Mouse (Mus musculus) R1 (cell line): ENCODE measurements at regions not wholly inside any gene's neighbourhood (a gene's known extent, or its start where the extent isn't known, plus 50 kb on each side); places are given as distances from the start of the nearest gene placed in this dataset.

Experiments
- DNase-seq: peaks from one replicate; pipeline ENCODE4 v3.0.0-alpha.2; 2018; ENCODE audit warnings: low read depth, low spot score

DNA sequence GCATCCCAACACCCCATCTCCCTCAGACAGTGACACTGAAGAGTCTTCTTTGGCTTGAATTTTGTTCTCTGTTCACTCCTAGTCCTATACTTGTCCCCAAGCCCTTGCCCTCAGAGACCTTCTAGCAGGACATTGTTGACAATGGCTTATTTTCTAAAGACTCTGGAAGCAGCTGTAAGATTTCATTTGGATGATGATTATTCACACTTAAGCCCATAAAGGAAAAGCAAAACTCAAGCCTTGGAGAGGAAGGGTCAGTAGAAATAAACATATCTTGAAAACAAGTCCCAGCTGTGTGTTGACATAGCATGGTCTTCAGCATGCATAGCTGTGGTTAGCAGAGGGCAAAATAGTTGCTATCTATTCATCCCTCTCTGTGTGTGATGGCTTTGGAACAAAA is 59.9 kb upstream of the Cdh11 start:
- no peak for DNase-seq

DNA sequence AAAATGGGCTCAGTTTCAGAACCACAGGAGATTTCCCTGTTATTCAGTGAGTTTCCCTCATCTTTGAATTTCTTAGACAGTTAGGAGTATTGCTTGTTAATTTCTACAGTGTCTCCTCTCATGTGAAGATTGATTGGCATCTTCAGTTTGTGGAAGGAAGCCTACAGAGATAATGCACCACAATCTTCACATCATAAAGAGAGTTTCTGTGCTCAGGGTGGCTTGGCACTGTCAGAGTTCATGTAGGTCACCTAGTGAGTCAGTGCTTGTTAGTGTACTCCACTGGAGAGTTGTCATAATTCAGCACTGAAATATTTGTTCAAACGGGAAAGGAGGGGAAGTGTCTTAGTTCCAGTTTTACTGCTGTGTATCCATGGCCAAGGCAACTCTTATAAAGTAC is 74.6 kb upstream of the Cdh11 start:
- no peak for DNase-seq

DNA sequence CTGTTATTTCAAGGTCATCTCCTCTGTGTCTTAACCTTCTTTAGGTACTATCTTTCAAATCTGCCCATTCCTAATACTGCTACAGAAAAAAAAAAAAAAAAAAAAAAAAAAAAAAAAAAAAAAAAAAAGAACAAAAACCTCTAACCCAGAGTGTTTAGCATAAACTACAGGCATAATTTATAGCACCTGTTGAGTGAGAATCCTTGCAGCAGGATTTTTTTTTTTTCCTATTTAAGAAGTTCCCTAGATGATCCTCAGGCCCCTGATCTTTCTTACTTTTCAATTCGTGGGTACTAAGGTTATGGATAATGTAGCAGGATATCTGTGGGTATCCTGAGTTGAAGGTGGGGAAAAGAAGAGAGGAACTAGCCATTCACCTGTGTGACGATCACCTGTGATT is 114.1 kb upstream of the Cdh11 start:
- no peak for DNase-seq

DNA sequence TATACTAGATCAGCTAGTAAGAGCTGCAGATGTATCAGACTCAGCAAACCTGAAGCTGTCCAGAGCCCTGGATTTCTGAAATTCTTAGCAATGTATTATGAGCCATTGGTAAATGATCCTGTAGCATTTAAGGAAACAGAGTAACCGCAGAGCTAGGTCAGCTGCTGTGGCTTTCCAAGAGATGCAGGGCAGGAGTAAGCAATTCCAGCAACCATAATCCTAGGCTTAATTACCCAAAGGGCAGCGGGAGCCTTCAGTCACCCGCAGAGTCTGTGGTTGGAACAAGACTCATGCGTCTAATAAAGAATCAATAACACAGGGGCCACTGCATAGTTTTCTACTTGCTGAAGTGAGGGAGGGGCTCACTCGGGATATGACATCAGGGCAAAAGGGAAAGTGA is 115.2 kb upstream of the Cdh11 start:
- DNase-seq, result no peak

DNA sequence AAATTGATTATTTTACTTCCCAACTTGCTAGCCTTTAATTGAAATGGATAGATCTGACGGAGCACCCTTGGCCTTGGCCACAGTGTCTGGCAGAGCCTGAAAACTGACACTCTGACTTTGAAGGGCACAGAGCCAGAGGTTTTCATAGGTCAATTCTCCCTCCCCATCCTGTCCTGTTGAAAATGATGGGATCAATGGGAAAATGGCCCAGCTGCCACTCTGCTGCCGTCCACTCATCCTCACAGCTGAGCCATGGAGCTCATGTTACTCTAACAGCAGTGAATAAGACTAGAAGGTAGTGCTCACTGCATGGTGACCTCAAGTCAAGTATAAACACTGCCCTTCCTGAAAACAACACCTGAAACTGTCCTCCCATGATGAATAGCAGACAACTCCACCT is 122.0 kb upstream of the Cdh11 start:
- no peak for DNase-seq

DNA sequence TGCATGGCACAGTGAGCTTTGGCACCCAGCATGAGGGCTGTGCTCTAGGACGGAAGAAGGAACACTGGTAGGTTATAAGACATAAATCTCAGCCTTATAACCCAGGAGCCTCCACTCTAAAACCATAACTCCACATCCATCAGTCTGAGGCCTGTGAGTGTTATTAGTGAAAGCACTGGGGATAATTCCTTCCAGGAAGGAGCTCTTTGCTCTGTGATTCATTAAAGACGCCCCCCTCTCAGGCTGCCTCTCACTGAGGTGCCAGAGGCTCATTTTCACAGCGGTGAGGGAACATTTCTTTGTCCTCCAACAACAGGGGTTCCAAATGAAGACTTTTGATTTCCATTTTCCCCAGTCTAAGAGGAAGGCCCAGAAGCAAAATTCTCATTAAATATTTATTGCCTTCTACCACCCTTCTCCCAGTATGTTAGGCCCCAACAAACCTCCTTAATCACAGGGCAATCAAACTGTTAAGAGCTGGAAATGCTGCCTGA is 145.9 kb upstream of the Cdh11 start:
- no peak for DNase-seq

DNA sequence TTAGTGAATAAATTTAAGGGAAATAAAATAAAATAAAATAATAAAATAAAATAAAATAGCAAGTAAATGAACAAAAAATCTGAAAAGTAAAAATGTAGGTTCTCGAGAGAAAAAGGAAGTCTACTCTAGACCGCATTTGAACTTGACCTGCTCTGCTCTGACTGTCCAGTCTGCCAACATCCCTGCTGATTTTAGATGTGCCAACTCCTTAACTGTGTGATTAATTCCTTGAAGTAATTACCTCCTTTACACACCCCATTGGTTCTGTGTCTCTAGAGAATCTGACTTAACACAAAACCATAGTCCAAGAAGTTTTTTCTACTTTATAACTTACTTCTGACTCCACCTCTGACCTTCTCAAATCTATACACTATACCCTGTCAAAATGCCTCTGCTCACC is 153.3 kb upstream of the Cdh11 start:
- DNase-seq, result no peak

DNA sequence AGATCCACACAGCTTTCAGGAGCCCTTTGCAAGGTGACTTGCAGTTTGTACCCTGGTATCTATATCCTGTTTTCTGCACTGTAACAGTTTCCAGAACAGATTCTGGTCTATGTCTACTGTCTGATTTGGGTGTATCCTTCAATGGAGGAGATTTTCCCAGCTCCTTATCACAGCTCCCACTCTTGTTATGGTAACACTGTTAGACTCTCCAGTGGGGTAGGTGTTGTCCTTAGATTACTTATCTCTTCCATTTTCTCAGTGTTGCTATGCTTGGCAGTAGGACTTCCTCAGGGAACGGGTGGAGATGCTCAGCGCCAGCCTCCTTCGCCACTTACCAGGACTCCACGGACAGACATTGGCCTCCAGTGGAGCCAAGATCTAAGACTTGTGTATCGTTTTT is 160.1 kb upstream of the Cdh11 start:
- DNase-seq, result no peak

DNA sequence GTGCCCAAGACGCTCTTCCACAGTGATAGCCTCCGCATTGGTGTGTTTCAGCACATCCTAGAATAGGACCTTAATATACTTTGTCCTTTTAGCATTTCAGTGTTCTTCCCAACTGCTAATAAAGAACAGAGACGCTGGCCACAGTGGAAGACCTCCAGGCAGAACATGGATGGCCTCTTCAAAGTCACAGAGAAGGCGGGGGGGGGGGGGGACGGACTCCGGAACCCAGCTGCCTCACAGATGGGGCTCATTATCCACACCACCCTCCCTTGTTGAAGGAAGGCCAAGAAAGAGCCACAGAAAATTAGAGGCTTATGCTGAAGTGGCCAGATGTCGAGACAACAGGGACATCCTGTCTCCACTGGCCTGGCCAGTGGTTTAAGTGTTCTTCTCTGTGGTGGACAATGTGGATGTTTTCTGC is 192.7 kb upstream of the Cdh11 start:
- DNase-seq, result no peak

DNA sequence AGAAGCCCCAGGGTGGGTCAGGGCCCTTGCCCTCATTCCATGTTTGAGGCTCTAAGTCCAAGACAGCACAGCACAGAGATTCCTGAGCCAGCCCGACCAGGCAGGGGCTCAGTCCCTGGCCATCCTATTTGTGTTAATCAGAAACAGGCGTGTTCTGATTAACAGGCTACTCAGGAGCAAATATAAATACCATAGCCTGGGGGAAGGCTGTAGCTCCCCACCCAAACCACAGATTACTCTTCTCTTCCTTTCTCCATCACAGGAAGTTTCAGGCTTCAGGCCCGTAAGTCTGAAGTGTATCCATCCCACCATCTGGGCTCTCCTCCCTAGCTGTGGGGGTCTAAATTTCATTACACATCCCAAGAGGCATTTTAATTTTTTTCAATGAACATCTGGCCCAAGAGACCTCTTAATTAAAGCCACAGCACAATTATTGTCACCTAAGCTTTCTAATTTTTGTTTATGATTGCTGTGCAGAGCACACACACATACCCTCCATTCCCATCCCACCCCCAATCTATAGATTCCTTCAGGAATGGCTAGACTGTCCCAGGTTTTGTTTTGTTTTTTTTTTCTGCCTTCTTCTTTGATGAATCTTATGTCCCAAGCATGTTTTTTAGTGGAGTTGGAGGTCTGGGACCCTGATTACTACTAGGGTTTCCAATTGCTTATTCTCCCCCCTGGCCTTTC is 197.9 kb upstream of the Cdh11 start:
- no peak for DNase-seq

DNA sequence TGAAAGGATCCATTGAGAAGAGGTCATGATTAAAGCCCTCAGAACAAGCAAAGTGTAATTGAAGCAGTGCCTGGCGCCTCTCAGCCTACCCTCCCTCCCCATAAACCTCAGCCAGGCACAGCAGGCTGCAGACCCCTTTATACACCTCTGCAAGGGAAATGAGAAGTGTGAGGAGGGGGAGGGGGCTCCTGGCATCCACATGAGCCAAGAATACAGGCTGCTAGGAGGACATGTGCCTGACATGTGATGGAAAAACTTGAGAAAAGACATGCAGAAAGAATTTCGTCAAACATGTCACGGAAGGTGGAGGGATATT is 198.4 kb upstream of the Cdh11 start:
- DNase-seq, result no peak

DNA sequence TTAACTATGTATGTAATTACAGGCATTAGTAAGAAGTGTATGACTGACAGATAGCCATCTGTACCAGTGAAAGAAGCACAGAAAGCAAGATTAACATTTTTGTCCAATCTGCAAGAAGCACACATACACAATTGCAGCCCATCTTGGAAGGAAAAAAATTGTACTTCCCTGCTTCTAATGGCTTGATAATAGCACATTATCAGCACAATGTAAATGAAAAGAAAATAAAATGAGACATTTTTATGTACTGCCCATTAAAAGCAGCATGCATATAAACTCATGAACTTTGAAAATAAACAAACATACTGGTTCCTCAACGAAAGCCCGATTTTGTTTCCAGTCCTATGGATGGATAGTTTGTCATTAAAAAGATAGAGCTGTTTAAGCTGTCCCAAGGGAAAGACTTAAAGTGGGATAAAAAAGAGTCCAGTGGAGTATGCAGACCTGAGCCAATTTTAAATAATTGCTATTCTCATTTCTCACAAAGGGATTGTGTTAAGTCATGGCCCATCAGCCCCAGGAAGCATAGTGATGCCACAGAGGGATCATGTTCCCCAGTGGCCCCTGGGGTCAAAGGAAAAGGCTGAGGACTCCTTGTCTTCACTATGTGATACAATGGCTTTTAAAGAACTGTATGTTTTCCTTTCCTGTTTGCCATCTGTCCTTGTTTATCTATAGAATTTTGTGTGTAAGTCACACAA is 222.0 kb upstream of the Cdh11 start:
- DNase-seq, result no peak

DNA sequence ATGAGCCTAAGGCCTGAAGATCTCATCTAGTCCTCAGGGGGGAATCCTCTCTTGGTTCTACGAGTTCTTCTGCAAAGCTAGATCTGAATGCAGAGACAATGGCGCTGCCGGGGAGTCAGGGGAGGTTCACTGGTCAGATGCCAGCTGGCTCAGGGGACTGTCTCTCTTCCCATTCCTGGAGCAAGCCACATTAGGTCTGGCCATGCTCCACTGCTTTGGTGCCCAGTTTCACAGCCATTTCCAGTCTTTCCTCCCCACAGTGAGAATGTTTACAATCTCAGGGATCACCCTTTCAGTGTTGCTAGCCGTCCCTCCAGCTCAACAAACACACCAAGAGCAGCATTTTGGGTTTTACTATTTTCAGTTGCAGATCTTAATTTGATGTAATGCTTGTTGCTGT is 233.7 kb upstream of the Cdh11 start:
- DNase-seq, result no peak

DNA sequence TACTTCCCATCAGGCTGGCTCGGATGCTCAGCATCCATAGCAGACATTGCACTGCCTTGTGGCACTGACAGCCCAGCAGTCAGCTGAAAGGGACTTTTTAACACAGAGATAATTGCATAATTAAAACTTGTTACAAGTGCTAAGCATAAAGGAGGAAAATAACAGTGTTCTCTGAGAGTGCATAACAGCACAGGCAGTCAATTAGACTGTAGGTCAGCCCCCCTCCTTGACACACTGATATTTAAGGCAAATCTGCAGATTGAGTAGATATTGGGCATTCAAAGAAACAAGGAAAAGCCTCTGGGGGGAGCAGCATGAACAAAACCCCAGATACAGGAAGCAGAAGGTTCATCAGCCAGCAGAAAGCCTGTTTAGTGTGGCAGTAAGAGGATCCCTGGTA is 237.8 kb upstream of the Cdh11 start:
- no peak for DNase-seq

DNA sequence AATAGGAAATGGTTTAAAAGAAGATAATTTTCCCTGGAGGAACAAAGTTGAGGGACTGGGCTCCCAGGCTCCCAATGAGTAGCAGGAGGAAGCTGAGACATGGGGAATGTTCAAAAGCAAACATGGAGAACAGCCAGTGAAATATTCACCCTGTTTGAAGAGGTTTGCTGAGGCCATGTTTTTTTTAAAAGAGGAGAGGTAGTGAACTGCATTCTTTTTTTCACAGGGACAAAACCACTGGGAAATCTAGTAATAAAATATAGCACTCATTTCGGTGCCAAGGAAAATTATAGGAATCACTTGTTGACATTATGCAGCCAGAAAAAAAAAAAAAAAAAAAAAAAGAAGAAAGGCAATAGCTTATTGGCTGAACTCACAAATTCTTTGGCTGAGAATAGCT is 246.3 kb upstream of the Cdh11 start:
- no peak for DNase-seq

DNA sequence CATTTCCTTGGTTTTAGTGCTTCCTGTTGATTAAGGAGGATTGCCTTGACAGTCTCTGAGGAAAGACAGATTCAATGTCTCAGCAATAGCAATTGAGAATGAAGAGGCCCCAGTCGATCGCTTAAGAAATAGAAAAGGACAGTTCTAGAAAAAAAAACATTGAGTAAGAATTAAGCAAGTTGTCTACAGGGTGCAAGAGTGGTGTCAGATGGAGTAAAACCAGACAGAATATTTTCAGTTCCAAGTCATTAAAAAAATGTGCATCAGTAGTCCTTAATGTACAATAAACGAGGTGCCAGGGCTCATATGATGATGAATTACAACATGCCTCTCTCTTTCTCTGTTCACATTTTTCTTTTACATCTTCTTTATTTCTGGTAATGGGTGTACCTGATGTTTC is 248.5 kb upstream of the Cdh11 start:
- DNase-seq, result no peak

DNA sequence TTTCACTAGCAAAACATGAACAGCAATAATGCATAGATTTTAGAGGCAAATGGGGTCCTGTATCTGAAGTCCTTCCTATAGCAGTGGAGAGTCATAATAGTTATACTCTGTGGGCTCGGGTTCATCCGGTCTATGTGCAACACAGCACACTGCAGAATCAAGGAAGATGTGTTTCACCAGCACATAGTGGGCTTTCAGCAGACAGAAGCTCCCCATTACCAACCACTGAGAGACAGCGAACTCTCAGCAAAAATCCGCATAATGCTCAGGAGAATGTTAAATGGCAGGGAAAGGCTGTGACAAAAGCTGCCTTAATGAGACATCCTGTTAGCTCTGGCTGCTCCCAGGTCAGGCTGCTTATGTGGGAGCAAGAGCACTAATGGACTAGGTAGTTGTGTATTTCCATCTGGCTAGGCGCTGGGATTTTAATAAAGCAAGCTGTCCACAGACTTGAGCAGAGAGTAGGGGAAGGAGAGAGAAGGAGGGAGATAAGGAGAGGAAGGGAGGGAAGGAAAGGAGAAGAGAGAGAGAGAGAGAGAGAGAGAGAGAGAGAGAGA is 286.7 kb upstream of the Cdh11 start:
- no peak for DNase-seq

DNA sequence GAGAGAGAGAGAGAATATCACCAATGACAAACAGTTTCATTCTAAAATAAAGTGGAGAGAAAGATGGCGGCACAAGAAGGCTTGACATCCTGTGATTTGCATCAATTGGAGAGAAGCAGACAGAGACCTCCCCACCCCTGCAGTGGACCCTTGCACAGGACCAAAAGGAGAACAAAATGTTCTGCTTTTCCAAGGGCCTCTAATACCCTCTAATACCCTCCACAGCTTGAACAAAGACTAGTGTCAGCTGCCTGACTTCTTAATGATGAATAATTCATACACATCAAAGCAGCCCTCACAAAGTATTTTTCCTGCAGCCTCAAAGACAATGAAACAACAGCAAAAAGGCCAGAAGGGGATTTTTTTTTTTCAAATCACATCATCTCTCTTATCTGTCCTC is 287.2 kb upstream of the Cdh11 start:
- DNase-seq, result no peak

DNA sequence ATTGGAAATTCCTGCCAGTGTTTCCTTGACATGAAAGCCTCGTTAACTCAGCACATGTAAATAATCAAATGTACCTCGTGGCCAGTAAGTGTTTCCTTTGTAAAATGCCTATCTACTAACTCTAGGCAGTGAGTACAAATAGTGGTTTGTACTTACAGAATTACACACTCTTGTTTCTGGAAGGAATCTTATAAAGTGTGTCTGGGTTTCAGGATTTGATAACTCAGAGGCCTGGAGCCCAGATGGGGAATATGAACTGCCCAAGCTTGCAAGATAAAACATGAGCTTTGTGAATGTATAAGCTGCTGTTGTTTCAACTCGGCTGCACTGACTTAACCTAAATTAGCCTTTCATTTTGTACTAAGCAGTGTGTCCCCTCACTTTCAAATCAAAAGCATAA is 293.1 kb upstream of the Cdh11 start:
- no peak for DNase-seq

DNA sequence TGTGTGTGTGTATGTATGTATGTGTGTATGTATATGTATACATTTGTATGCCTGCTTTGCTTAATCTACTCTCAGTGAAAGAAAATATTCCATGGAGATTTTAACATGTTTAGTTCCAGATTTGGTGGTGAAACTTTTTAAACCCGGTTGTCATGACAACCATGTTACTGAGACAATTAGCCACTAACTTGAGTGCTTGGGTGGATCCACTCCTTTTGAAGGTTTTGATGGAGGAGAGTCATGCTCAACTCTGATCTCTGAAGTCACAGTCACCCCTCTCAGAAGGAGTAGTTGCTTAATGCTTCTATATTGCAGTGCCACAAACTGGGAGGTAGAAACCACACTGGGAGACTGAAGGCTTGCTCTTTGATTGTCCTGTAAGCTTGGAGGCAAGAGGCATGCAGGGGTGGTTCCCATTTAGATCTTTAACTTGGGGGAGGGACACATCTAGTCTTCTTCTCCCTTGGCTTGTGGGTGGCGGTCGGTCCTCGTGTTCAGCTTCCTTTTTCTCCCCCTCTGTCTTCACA is 301.6 kb upstream of the Cdh11 start:
- DNase-seq, result peak; percentile 2

DNA sequence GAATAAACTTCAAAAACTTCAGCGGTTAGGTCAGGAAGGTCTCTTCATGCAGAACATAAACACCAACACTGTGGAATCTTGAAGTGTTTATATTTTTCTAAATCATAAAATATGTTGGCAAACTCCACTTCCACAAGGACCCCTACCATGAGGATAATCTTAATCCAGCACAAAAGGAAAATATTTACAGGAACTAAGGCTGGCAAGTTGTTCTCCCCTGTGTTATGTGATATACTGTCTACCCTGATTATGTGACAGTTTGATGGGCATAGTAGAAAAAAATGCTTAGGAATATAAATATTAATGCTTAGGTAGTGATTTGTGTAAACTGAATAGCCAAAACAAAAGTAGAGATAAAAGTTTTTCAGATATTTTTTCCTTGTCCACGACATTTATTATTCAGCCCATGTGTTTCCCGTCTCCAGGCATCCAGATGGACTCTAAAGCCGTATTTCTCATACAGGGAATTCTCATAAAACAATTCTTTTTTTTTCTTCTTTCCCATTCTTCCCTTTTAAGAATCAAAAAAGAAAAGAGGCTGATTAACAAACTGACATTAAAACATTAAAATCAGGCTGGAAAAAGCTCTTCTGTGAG is 311.2 kb upstream of the Cdh11 start:
- DNase-seq, result no peak

DNA sequence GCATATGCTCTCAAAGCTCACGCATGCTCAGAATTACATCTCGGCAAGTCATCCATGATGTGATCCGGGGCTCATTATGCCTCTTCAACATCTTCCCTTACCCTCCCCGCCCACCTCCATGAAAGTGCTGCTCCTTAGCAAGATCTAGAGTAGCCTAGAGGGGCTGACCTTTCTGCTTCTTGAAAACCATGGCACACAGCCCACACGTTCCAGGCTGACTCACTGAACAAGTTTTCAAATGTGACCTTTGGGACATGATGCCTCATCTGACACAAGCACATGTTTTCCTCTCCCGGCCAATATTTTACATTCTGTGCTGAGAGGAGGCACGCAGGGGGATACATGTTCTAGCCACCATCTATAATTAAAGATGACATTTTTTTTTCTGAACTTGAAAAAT is 340.1 kb upstream of the Cdh11 start:
- no peak for DNase-seq

DNA sequence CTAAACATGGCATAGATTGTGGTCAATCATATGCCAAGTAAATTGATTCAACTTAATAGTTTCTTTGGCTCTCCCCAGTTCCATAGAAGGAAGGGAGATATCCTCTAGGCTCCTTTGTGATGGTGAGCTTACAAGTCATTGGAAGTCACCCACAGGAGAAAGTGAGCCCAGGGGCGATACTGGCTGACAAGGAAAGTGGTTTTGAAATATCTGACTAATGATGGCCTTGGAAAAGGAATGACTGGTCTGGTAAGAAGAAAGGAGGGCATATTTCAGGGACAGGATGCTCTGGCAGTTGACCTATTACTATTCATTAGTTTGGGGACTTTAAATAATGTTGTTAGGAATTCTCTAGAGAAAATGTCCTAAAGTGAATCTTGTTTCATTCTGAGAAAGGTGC is 352.7 kb upstream of the Cdh11 start:
- DNase-seq, result no peak
